Mouse (Mus musculus): ENCODE results near the gene Ugdh.

GRCm38 (mm10) chr5:65367837-65368236 lies 67.9 kb downstream of the Ugdh start:
- TF ChIP-seq GATA1 (IDR thresholded peaks at IDR 0.05; ENCODE audit: low read length) (no peak), TAL1 (IDR thresholded peaks at IDR 0.05; ENCODE audit: low read length) (no peak)

Measured in erythroblast, embryonic 14.5 days (primary cell).